Mouse (Mus musculus) spleen, postnatal 10 days (tissue): ENCODE results near the gene Arl9.
A peak's percentile ranks its signal among the peaks of the same experiment; 100 is the strongest.
"Not testable (repeated sequence)": the region's sequence is repeated elsewhere in the genome, so short reads cannot be mapped to it uniquely, and the experiment has no call there.

Experiments used
- DNase-seq, 2 experiments: peaks; one replicate each; pipeline ENCODE4 v3.0.0; 2021 to 2022; ENCODE audit warnings: low spot score in 2 of 2

Arl9 gene

GRCm38 (mm10) chr5:77015544-77016482, 12.0 kb downstream of the Arl9 start, which contains the start of gene Thegl:
Gene Thegl (plus strand): TSS chr5:77016023.
- peak; percentile 80 to 93 for DNase-seq

GRCm38 (mm10) chr5:77028034-77028433, 24.2 kb downstream of the Arl9 start:
- no peak for DNase-seq

GRCm38 (mm10) chr5:77029735-77030134, 25.9 kb downstream of the Arl9 start:
- peak in 1 of 2 experiments; percentile 54 for DNase-seq

GRCm38 (mm10) chr5:77035101-77035500, 31.2 kb downstream of the Arl9 start:
- not testable (repeated sequence) for DNase-seq

GRCm38 (mm10) chr5:77038451-77038850, 34.6 kb downstream of the Arl9 start:
- DNase-seq, result no peak

DNA sequence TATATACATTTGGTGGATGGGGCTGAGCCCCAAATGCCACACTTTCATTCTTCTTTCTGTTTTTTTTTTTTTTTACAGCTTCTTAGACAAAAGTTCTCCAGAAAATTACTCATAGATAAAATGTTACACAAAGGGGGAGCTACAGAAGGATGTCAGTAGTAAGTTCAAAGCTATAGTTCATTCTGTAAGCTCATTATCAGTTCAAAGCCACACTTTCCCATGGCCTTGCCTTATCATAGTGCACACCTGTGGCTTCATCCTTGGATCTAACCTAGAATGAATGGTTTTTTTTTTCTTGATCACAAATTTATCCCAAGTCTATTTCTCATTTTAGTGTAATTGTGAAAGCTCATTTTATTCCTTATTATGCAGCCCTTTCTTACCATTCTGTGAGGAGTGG, 35.5 kb downstream of the Arl9 start:
- no peak for DNase-seq

GRCm38 (mm10) chr5:77044362-77044761, 40.5 kb downstream of the Arl9 start:
- DNase-seq, result no peak

- DNase-seq, result no peak
These were observed 48.8 kb downstream of the Arl9 start for GRCm38 (mm10) chr5:77052616-77053015.

GRCm38 (mm10) chr5:77056881-77057440, 53.1 kb downstream of the Arl9 start:
- no peak for DNase-seq
